Mouse (Mus musculus): Measurements from ENCODE around the gene Eif2ak2. TPM values are rescaled to one million over a fixed set of nuclear protein-coding genes. Genes with fewer than 3 reads are reported as not detected.
A peak's percentile ranks its signal among the peaks of the same experiment; 100 is the strongest.

Eif2ak2 gene
- polyA plus RNA-seq, 1 experiment = 1.9 TPM

DNA sequence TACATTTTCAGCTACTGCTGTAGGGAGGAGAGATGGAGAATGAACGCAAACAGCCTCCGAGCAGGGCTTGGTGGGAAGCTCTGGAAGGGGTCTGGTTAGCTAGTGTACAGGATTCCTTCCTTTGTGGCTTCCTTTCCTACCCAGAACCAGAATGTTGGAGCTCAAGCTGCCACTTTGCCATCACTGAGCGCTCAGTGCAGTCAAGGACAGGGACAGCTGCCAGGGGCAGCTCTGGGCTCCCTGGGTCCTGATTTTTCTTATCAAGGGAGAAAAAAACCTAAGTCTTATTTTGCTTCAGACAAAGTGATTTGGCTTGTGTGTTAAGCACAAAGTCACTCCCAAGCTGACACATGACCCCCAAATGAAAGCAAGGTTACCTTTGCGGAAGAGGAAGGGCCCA is 6.2 kb upstream of the Eif2ak2 start:
- Histone ChIP-seq H3K27me3 (ENCODE audit: control insufficient read depth, insufficient read depth, insufficient read length) (no peaks in the 10 kb centered on the region), H3K4me3 (no peak overlapping the region), H3K79me2 (ENCODE audit: control insufficient read depth, insufficient read depth) (no peaks in the 10 kb centered on the region), H3K36me3 (ENCODE audit: control insufficient read depth, insufficient read depth) (no peaks in the 10 kb centered on the region), H3K4me2 (ENCODE audit: low read depth) (no peak overlapping the region), H3ac (ENCODE audit: control insufficient read depth, insufficient read length) (no peak overlapping the region)
- TF ChIP-seq REST (IDR thresholded peaks at IDR 0.05; ENCODE audit: insufficient read depth, insufficient read length) (no peak), SRF (IDR thresholded peaks at IDR 0.05; ENCODE audit: control insufficient read depth, insufficient read length, low read depth) (no peak), TCF12 (IDR thresholded peaks at IDR 0.05; ENCODE audit: insufficient read depth, poor library complexity, severe bottlenecking) (no peak), POLR2A (IDR thresholded peaks at IDR 0.05; ENCODE audit: insufficient read length, low read depth) (no peak), USF1 (IDR thresholded peaks at IDR 0.05; ENCODE audit: low read depth) (no peak), MYOD1 (IDR thresholded peaks at IDR 0.05; ENCODE audit: control insufficient read depth in 1 of 3, insufficient read length in 2 of 3, low read depth in 2 of 3) (no peak), MAX (IDR thresholded peaks at IDR 0.05; ENCODE audit: low read depth) (no peak), TCF3 (IDR thresholded peaks at IDR 0.05; ENCODE audit: insufficient read length, low read depth) (no peak), POLR2AphosphoS2 (IDR thresholded peaks at IDR 0.05; ENCODE audit: insufficient read length, low read depth) (no peak), CEBPB (IDR thresholded peaks at IDR 0.05; ENCODE audit: insufficient read depth, poor library complexity, severe bottlenecking) (no peak), MYOG (IDR thresholded peaks at IDR 0.05; ENCODE audit: control insufficient read depth in 1 of 3, insufficient read depth in 1 of 3, insufficient read length in 2 of 3, low read depth in 2 of 3) (no peak), E2F4 (IDR thresholded peaks at IDR 0.05; ENCODE audit: insufficient read depth) (no peak)

DNA sequence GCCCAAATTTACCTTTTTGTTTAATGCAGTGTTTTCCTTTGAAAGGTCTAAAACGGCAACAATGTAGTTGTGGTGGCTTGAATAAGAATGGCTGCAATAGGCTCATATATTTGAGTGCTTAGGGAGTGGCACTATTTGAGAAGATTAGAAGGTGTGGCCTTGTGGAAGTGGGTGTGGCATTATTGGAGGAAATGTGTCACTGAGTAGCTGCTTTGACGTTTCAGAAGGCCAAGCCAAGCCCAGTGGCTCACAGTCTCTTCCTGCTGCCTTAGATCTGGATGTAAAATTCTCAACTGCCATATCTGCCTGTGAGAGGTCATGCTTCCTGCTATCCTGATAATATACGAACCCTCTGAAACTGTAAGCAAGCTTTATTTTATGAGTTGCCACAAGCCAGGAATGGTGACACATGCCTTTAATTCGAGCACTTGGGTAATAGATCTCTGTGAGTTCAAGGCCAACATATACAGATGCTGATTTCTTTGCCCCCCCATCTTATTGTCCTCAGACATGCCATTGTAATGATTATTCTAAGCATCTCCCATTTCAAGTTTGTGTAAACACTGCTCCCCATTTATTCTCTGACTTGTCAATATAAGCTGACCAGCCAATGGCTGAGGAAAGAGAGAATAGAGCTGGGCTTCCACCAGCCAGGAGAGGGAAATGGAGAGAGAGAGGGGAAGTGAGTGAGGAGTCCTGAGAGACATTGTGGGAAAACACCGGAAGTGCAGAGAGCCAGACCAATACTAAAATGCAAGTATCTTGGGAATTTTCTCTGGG is 3.1 kb upstream of the Eif2ak2 start:
- Histone ChIP-seq H3K36me3 (ENCODE audit: control insufficient read depth, insufficient read depth) (no peaks in the 10 kb centered on the region), H3K79me2 (ENCODE audit: control insufficient read depth, insufficient read depth) (no peaks in the 10 kb centered on the region), H3ac (ENCODE audit: control insufficient read depth, insufficient read length) (no peak overlapping the region), H3K4me2 (ENCODE audit: low read depth) (no peak overlapping the region), H3K4me3 (no peak overlapping the region), H3K27me3 (ENCODE audit: control insufficient read depth, insufficient read depth, insufficient read length) (no peaks in the 10 kb centered on the region)
- TF ChIP-seq POLR2A (IDR thresholded peaks at IDR 0.05; ENCODE audit: insufficient read length, low read depth) (no peak), TCF3 (IDR thresholded peaks at IDR 0.05; ENCODE audit: insufficient read length, low read depth) (no peak)

DNA sequence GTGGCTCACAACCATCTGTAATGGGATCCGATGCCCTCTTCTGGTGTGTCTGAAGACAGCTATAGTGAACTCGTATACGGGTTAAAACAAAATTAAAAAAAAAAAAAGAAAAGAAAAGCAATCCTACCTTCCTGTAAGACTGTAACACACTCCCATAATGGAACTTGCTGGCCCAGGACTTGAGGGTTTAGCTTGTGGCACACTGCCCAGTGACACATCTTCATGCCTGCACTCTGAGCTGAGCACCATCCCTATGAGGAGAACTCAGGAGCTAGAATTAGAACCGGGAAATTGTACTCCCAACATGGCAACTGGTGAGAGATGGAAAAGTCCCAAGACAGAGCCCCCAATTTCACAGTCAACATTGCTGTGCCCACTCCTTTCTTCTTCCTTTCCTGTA is 918 bp upstream of the Eif2ak2 start:
- no peak overlapping the region for H3K4me2 ChIP-seq (ENCODE audit: low read depth)
- H3K36me3 ChIP-seq (ENCODE audit: control insufficient read depth, insufficient read depth) = no peaks in the 10 kb centered on the region
- H3K79me2 ChIP-seq (ENCODE audit: control insufficient read depth, insufficient read depth) = no peaks in the 10 kb centered on the region
- TF ChIP-seq TCF3 (IDR thresholded peaks at IDR 0.05; ENCODE audit: insufficient read length, low read depth) = no peak
- TF ChIP-seq MAX (IDR thresholded peaks at IDR 0.05; ENCODE audit: low read depth) = no peak
- TF ChIP-seq REST (IDR thresholded peaks at IDR 0.05; ENCODE audit: insufficient read depth, insufficient read length) = no peak
- no peak for TF ChIP-seq CEBPB (IDR thresholded peaks at IDR 0.05; ENCODE audit: insufficient read depth, poor library complexity, severe bottlenecking)
- no peak for TF ChIP-seq MYOD1 (IDR thresholded peaks at IDR 0.05; ENCODE audit: control insufficient read depth in 1 of 3, insufficient read length in 2 of 3, low read depth in 2 of 3)
- TF ChIP-seq POLR2AphosphoS2 (IDR thresholded peaks at IDR 0.05; ENCODE audit: insufficient read length, low read depth) = no peak
- no peak for TF ChIP-seq TCF12 (IDR thresholded peaks at IDR 0.05; ENCODE audit: insufficient read depth, poor library complexity, severe bottlenecking)
- TF ChIP-seq MYOG (IDR thresholded peaks at IDR 0.05; ENCODE audit: control insufficient read depth in 1 of 3, insufficient read depth in 1 of 3, insufficient read length in 2 of 3, low read depth in 2 of 3) = no peak
- no peak for TF ChIP-seq POLR2A (IDR thresholded peaks at IDR 0.05; ENCODE audit: insufficient read length, low read depth)
- TF ChIP-seq E2F4 (IDR thresholded peaks at IDR 0.05; ENCODE audit: insufficient read depth) = no peak
- no peak for TF ChIP-seq USF1 (IDR thresholded peaks at IDR 0.05; ENCODE audit: low read depth)
- no peak for TF ChIP-seq SRF (IDR thresholded peaks at IDR 0.05; ENCODE audit: control insufficient read depth, insufficient read length, low read depth)
- no peaks in the 10 kb centered on the region for H3K27me3 ChIP-seq (ENCODE audit: control insufficient read depth, insufficient read depth, insufficient read length)
- no peak overlapping the region for H3ac ChIP-seq (ENCODE audit: control insufficient read depth, insufficient read length)
- peak overlapping the region; percentile 65 for H3K4me3 ChIP-seq

DNA sequence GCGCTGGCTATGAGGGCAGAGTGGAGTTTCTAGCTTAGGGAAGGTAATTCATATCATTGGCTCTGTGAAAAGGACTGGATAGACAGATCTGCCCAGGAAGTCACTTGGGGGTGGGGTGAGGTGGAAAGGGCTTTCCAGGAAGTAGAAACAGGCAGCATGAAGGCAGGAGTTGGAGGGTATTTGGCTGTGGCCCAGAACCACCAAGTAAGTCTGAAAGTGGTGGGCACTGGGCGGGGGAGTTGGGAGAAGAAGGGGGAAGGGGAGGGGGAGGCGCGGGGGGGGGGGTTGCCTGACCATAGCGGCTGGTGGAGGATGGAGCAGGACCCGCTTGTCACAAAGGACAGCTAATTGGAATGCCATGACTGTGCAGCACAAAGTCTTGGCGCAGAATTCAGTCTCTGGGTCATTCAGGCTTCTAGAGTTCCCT is 482 bp downstream of the Eif2ak2 start:
- Histone ChIP-seq H3K4me2 (ENCODE audit: low read depth) (peak overlapping the region; percentile 79), H3K27me3 (ENCODE audit: control insufficient read depth, insufficient read depth, insufficient read length) (no peaks in the 10 kb centered on the region), H3K4me3 (peak overlapping the region; percentile 65), H3K36me3 (ENCODE audit: control insufficient read depth, insufficient read depth) (no peaks in the 10 kb centered on the region), H3K79me2 (ENCODE audit: control insufficient read depth, insufficient read depth) (no peaks in the 10 kb centered on the region), H3ac (ENCODE audit: control insufficient read depth, insufficient read length) (no peak overlapping the region)
- no peak for TF ChIP-seq POLR2AphosphoS2 (IDR thresholded peaks at IDR 0.05; ENCODE audit: insufficient read length, low read depth)
- TF ChIP-seq SRF (IDR thresholded peaks at IDR 0.05; ENCODE audit: control insufficient read depth, insufficient read length, low read depth) = no peak
- TF ChIP-seq USF1 (IDR thresholded peaks at IDR 0.05; ENCODE audit: low read depth) = no peak
- TF ChIP-seq TCF12 (IDR thresholded peaks at IDR 0.05; ENCODE audit: insufficient read depth, poor library complexity, severe bottlenecking) = no peak
- TF ChIP-seq MYOD1 (IDR thresholded peaks at IDR 0.05; ENCODE audit: control insufficient read depth in 1 of 3, insufficient read length in 2 of 3, low read depth in 2 of 3) = no peak
- no peak for TF ChIP-seq MYOG (IDR thresholded peaks at IDR 0.05; ENCODE audit: control insufficient read depth in 1 of 3, insufficient read depth in 1 of 3, insufficient read length in 2 of 3, low read depth in 2 of 3)
- TF ChIP-seq TCF3 (IDR thresholded peaks at IDR 0.05; ENCODE audit: insufficient read length, low read depth) = no peak
- TF ChIP-seq POLR2A (IDR thresholded peaks at IDR 0.05; ENCODE audit: insufficient read length, low read depth) = no peak
- TF ChIP-seq MAX (IDR thresholded peaks at IDR 0.05; ENCODE audit: low read depth) = no peak
- no peak for TF ChIP-seq E2F4 (IDR thresholded peaks at IDR 0.05; ENCODE audit: insufficient read depth)
- TF ChIP-seq CEBPB (IDR thresholded peaks at IDR 0.05; ENCODE audit: insufficient read depth, poor library complexity, severe bottlenecking) = no peak
- no peak for TF ChIP-seq REST (IDR thresholded peaks at IDR 0.05; ENCODE audit: insufficient read depth, insufficient read length)

Data from myocyte (in vitro differentiated cells).